Mouse (Mus musculus) kidney, postnatal 36 days (tissue): ENCODE data around the gene AU040320.

ENCODE experiments used
- DNase-seq, 2 experiments: peaks; one replicate each; pipeline ENCODE4 v3.0.0; 2021 to 2022; ENCODE audit warnings: mixed read lengths in 2 of 2

Gene AU040320

GRCm38 (mm10) chr4:126753268-126754230, at the start of gene AU040320, which contains the start of gene Ncdn:
Gene AU040320 (plus strand): TSS chr4:126753544.
Gene Ncdn (minus strand): TSS chr4:126753438.
- peak; percentile 97 for DNase-seq

GRCm38 (mm10) chr4:126706630-126707438, 46.5 kb upstream of the AU040320 start:
- no peak for DNase-seq

GRCm38 (mm10) chr4:126707439-126707826, 45.9 kb upstream of the AU040320 start:
- no peak for DNase-seq

- no peak for DNase-seq
Measured at GRCm38 (mm10) chr4:126732111-126732510, 21.2 kb upstream of the AU040320 start.

- DNase-seq, result peak in 1 of 2 experiments; percentile 36
Measured at GRCm38 (mm10) chr4:126732531-126733380, 20.6 kb upstream of the AU040320 start.

- DNase-seq, result no peak
Measured at GRCm38 (mm10) chr4:126734001-126734603, 19.2 kb upstream of the AU040320 start.

GRCm38 (mm10) chr4:126734700-126735381, 18.5 kb upstream of the AU040320 start:
- DNase-seq, result no peak

- no peak for DNase-seq
Measured at GRCm38 (mm10) chr4:126735382-126736000, 17.9 kb upstream of the AU040320 start.

- peak in 1 of 2 experiments; percentile 53 for DNase-seq
Measured at GRCm38 (mm10) chr4:126736001-126736414, 17.3 kb upstream of the AU040320 start, which contains the start of gene Tfap2e. Gene Tfap2e (minus strand): TSS chr4:126736240.

GRCm38 (mm10) chr4:126739966-126740676, 13.2 kb upstream of the AU040320 start:
- peak in 1 of 2 experiments; percentile 31 for DNase-seq

- DNase-seq, result peak; percentile 74 to 89
Measured at GRCm38 (mm10) chr4:126741448-126741847, 11.9 kb upstream of the AU040320 start.

GRCm38 (mm10) chr4:126742976-126743375, 10.4 kb upstream of the AU040320 start:
- DNase-seq, result no peak

- DNase-seq, result no peak
Measured at GRCm38 (mm10) chr4:126743713-126744112, 9.6 kb upstream of the AU040320 start.

GRCm38 (mm10) chr4:126744831-126745230, 8.5 kb upstream of the AU040320 start:
- no peak for DNase-seq

- DNase-seq, result peak; percentile 33 to 81
Measured at GRCm38 (mm10) chr4:126745506-126746193, 7.7 kb upstream of the AU040320 start.

- no peak for DNase-seq
Measured at GRCm38 (mm10) chr4:126746194-126746840, 7.0 kb upstream of the AU040320 start.

- DNase-seq, result no peak
Measured at GRCm38 (mm10) chr4:126748381-126748780, 5.0 kb upstream of the AU040320 start.

GRCm38 (mm10) chr4:126749553-126749952, 3.8 kb upstream of the AU040320 start:
- DNase-seq, result no peak
